Mouse (Mus musculus): ENCODE results near the gene Trim72. TPM values are rescaled to one million over a fixed set of nuclear protein-coding genes. Genes with fewer than 3 reads are reported as not detected.

Trim72 gene
- under 1 TPM in 10 of 26 experiments, not detected in 16; 0.29 to 0.79 (median 0.52) TPM for total RNA-seq (2018; cell fraction: chromatin; rRNA removed)
- total RNA-seq (2018; cell fraction: cytosol; rRNA removed) = not detected
- total RNA-seq (2018; cell fraction: nucleus; rRNA removed) = 1 to 10 TPM in 2 of 26 experiments, under 1 TPM in 6, not detected in 18; 0.29 to 3.8 (median 0.40) TPM
- not detected in 3 replicates for polyA plus RNA-seq (2018)

- Histone ChIP-seq H3K36me3 (ENCODE audit: inconsistent target) (no peaks in the 10 kb centered on the region), H3K4me3 (ENCODE audit: inconsistent target) (no peak within 1 kb of the TSS), H3K27ac (no peak within 1 kb of the TSS), H3K79me2 (ENCODE audit: inconsistent target) (no peaks in the 10 kb centered on the region)
- 82% methylated on average over 2 of the region's 2 CpGs for WGBS (ENCODE audit: missing documents)
Observed at GRCm38 (mm10) chr7:128003688-128004087, at the start of gene Trim72. Gene Trim72, plus strand, starts transcription at chr7:128003949.

- no peak overlapping the region for H3K27ac ChIP-seq
- H3K4me3 ChIP-seq (ENCODE audit: inconsistent target) = no peak overlapping the region
- H3K36me3 ChIP-seq (ENCODE audit: inconsistent target) = no peaks in the 10 kb centered on the region
- 80% methylated on average over 5 of the region's 5 CpGs for WGBS (ENCODE audit: missing documents)
- H3K79me2 ChIP-seq (ENCODE audit: inconsistent target) = no peaks in the 10 kb centered on the region
Observed at GRCm38 (mm10) chr7:127959364-127959763, 44.4 kb upstream of the Trim72 start.

- Histone ChIP-seq H3K36me3 (ENCODE audit: inconsistent target) (peaks cover 13% of the 10 kb centered on the region), H3K27ac (peak overlapping the region; percentile 94), H3K79me2 (ENCODE audit: inconsistent target) (peaks cover 35% of the 10 kb centered on the region), H3K4me3 (ENCODE audit: inconsistent target) (peak overlapping the region; percentile 28; the same call in 1 of the 2 replicates)
- 34% methylated on average over 10 of the region's 10 CpGs for WGBS (ENCODE audit: missing documents)
Observed at GRCm38 (mm10) chr7:127966371-127966918, 37.3 kb upstream of the Trim72 start.

- peak within 1 kb of the TSS; percentile 86 for H3K4me3 ChIP-seq (ENCODE audit: inconsistent target)
- WGBS (ENCODE audit: missing documents) = under 1% methylated on average over 89 of the region's 92 CpGs
- H3K36me3 ChIP-seq (ENCODE audit: inconsistent target) = peaks cover 21% of the 10 kb centered on the region
- H3K79me2 ChIP-seq (ENCODE audit: inconsistent target) = peaks cover 43% of the 10 kb centered on the region
- peak within 1 kb of the TSS; percentile 94 for H3K27ac ChIP-seq
Observed at GRCm38 (mm10) chr7:127967004-127967921, 36.5 kb upstream of the Trim72 start, which contains the start of gene Fus. Gene Fus, plus strand, starts transcription at chr7:127967457.

GRCm38 (mm10) chr7:127967922-127968828 is 35.6 kb upstream of the Trim72 start:
- H3K36me3 ChIP-seq (ENCODE audit: inconsistent target) = peaks cover 29% of the 10 kb centered on the region
- WGBS (ENCODE audit: missing documents) = under 1% methylated on average over 33 of the region's 42 CpGs
- peak overlapping the region; percentile 86 for H3K4me3 ChIP-seq (ENCODE audit: inconsistent target)
- peaks cover 53% of the 10 kb centered on the region for H3K79me2 ChIP-seq (ENCODE audit: inconsistent target)
- peak overlapping the region; percentile 94 for H3K27ac ChIP-seq

GRCm38 (mm10) chr7:127974413-127974930 is 29.3 kb upstream of the Trim72 start:
- peaks cover 100% of the 10 kb centered on the region for H3K79me2 ChIP-seq (ENCODE audit: inconsistent target)
- WGBS (ENCODE audit: missing documents) = 92% methylated on average over 2 of the region's 2 CpGs
- H3K36me3 ChIP-seq (ENCODE audit: inconsistent target) = peaks cover 85% of the 10 kb centered on the region
- H3K27ac ChIP-seq = no peak overlapping the region
- H3K4me3 ChIP-seq (ENCODE audit: inconsistent target) = no peak overlapping the region

GRCm38 (mm10) chr7:127978856-127979255 is 24.9 kb upstream of the Trim72 start:
- Histone ChIP-seq H3K79me2 (ENCODE audit: inconsistent target) (peaks cover 97% of the 10 kb centered on the region), H3K4me3 (ENCODE audit: inconsistent target) (no peak overlapping the region), H3K36me3 (ENCODE audit: inconsistent target) (peaks cover 89% of the 10 kb centered on the region), H3K27ac (no peak overlapping the region)
- 100% methylated on average over 2 of the region's 2 CpGs for WGBS (ENCODE audit: missing documents)

GRCm38 (mm10) chr7:127980606-127981005 is 23.1 kb upstream of the Trim72 start:
- WGBS (ENCODE audit: missing documents) = 97% methylated on average over 3 of the region's 3 CpGs
- Histone ChIP-seq H3K4me3 (ENCODE audit: inconsistent target) (no peak overlapping the region), H3K79me2 (ENCODE audit: inconsistent target) (peaks cover 97% of the 10 kb centered on the region), H3K36me3 (ENCODE audit: inconsistent target) (peaks cover 89% of the 10 kb centered on the region), H3K27ac (no peak overlapping the region)

GRCm38 (mm10) chr7:127988904-127989303 is 14.8 kb upstream of the Trim72 start:
- 83% methylated on average over 1 of the region's 1 CpGs for WGBS (ENCODE audit: missing documents)
- H3K27ac ChIP-seq = no peak overlapping the region
- H3K79me2 ChIP-seq (ENCODE audit: inconsistent target) = peaks cover 84% of the 10 kb centered on the region
- H3K4me3 ChIP-seq (ENCODE audit: inconsistent target) = no peak overlapping the region
- H3K36me3 ChIP-seq (ENCODE audit: inconsistent target) = peaks cover 30% of the 10 kb centered on the region

- H3K36me3 ChIP-seq (ENCODE audit: inconsistent target) = peaks cover 7% of the 10 kb centered on the region; the same call in 1 of the 2 replicates
- peak overlapping the region; percentile 79 for H3K4me3 ChIP-seq (ENCODE audit: inconsistent target)
- peaks cover 55% of the 10 kb centered on the region for H3K79me2 ChIP-seq (ENCODE audit: inconsistent target)
- H3K27ac ChIP-seq = peak overlapping the region; percentile 76; the same call in 1 of the 2 replicates
- 55% methylated on average over 5 of the region's 6 CpGs for WGBS (ENCODE audit: missing documents)
Observed at GRCm38 (mm10) chr7:127991643-127992487, 11.9 kb upstream of the Trim72 start.

GRCm38 (mm10) chr7:127992488-127993340 is 11.0 kb upstream of the Trim72 start:
- Histone ChIP-seq H3K27ac (peak overlapping the region; percentile 76), H3K36me3 (ENCODE audit: inconsistent target) (no peaks in the 10 kb centered on the region), H3K4me3 (ENCODE audit: inconsistent target) (peak overlapping the region; percentile 79), H3K79me2 (ENCODE audit: inconsistent target) (peaks cover 46% of the 10 kb centered on the region)
- WGBS (ENCODE audit: missing documents) = 3% methylated on average over 5 of the region's 5 CpGs

GRCm38 (mm10) chr7:127993341-127993977 is 10.3 kb upstream of the Trim72 start, which contains the start of gene Pycard:
Gene Pycard, minus strand, starts transcription at chr7:127993867.
- WGBS (ENCODE audit: missing documents) = 2% methylated on average over 18 of the region's 18 CpGs
- H3K36me3 ChIP-seq (ENCODE audit: inconsistent target) = no peaks in the 10 kb centered on the region
- H3K79me2 ChIP-seq (ENCODE audit: inconsistent target) = peaks cover 46% of the 10 kb centered on the region
- peak within 1 kb of the TSS; percentile 79 for H3K4me3 ChIP-seq (ENCODE audit: inconsistent target)
- peak within 1 kb of the TSS; percentile 76 for H3K27ac ChIP-seq

All from macrophage (primary cell).